Mouse (Mus musculus) forebrain, embryonic 10.5 days (tissue): Measurements from ENCODE around the gene Gp2. TPM values are rescaled to one million over a fixed set of nuclear protein-coding genes. Genes with fewer than 3 reads are reported as not detected.

Source experiments
- polyA plus RNA-seq: library from polyadenylated mRNA; unstranded; fragments of >200 nt; fragmentation: Nextera tagmentation; extraction: Ambion mirVana; gene quantifications from 2 replicates; pipeline ENCODE4 v1.2.1, GENCODE M21; 2016

Gene Gp2
- polyA plus RNA-seq, 1 experiment from 2014 or later: not detected

Other genes starting within 250 kb of the Gp2 start
- gene Umod, start 20.0 kb upstream of the Gp2 start, polyA plus RNA-seq: not detected in 2 replicates
- gene Acsm5, start 60.2 kb upstream of the Gp2 start, polyA plus RNA-seq: not detected in 2 replicates
- gene Pdilt, start 64.2 kb upstream of the Gp2 start, polyA plus RNA-seq: not detected in 2 replicates
- not detected in 2 replicates for gene Acsm2, start 95.1 kb upstream of the Gp2 start, polyA plus RNA-seq
- not detected in 2 replicates for gene Acsm1, start 147.7 kb upstream of the Gp2 start, polyA plus RNA-seq
- gene Acsm4, start 230.7 kb upstream of the Gp2 start, polyA plus RNA-seq: 0.14 and 0.19 TPM in 2 replicates